Mouse (Mus musculus) embryonic facial prominence, embryonic 15.5 days (tissue): ENCODE data around the gene Tmem114. TPM values are rescaled to one million over a fixed set of nuclear protein-coding genes. Genes with fewer than 3 reads are reported as not detected.

ENCODE experiments used
- ATAC-seq: fragments of 200-750 bp; cut with Nextera tagmentation; 2 replicates; pipeline ENCODE4 v1.8.0; 2017; ENCODE audit warnings: low read depth, moderate TSS enrichment; ENCODE audit not compliant: insufficient number of reproducible peaks, low FRiP score, low TSS enrichment
- H3K27ac ChIP-seq: fragments of 300-500 bp; sonication (generic); replicated peaks from 2 replicates; pipeline ENCODE4 v1.5.1; 2015; ENCODE audit warnings: mild to moderate bottlenecking, inconsistent platforms
- H3K27me3 ChIP-seq: fragments of 300-500 bp; sonication (generic); 2 replicates; pipeline ENCODE4 v1.6.1; 2015; ENCODE audit warnings: inconsistent platforms
- H3K36me3 ChIP-seq: fragments of 300-500 bp; sonication (generic); 2 replicates; pipeline ENCODE4 v1.6.1; 2015; ENCODE audit warnings: mild to moderate bottlenecking, inconsistent platforms
- H3K4me1 ChIP-seq: fragments of 300-500 bp; sonication (generic); 2 replicates; pipeline ENCODE4 v1.6.1; 2015; ENCODE audit warnings: inconsistent platforms
- H3K4me2 ChIP-seq: fragments of 300-500 bp; sonication (generic); replicated peaks from 2 replicates; pipeline ENCODE4 v1.6.1; 2015; ENCODE audit warnings: mild to moderate bottlenecking, inconsistent platforms
- H3K4me3 ChIP-seq: fragments of 300-500 bp; sonication (generic); replicated peaks from 2 replicates; pipeline ENCODE4 v1.5.1; 2015; ENCODE audit warnings: mild to moderate bottlenecking, inconsistent platforms
- H3K9ac ChIP-seq: fragments of 300-500 bp; sonication (generic); 2 replicates; pipeline ENCODE4 v1.6.1; 2015; ENCODE audit warnings: inconsistent platforms
- H3K9me3 ChIP-seq: fragments of 300-500 bp; sonication (generic); replicated peaks from 2 replicates; pipeline ENCODE4 v1.6.1; 2016; ENCODE audit warnings: inconsistent platforms
- WGBS: fragments of 180-500 bp; shearing (Covaris S2); methylation state at CpG from one replicate; pipeline ENCODE4 v1.1.7; 2015; 5-methylcytosine and 5-hydroxymethylcytosine counted together
- polyA plus RNA-seq: library from polyadenylated mRNA; unstranded; fragments of >200 nt; fragmentation: Nextera tagmentation; extraction: Ambion mirVana; gene quantifications from 2 replicates; pipeline ENCODE4 v1.2.1, GENCODE M21; 2015

Gene Tmem114
- polyA plus RNA-seq, 1 experiment from 2014 or later, result not detected

- H3K9me3 ChIP-seq, result no peaks in the 10 kb centered on the region
- peaks cover 23% of the 10 kb centered on the region for H3K27me3 ChIP-seq
- no peaks in the 10 kb centered on the region for H3K36me3 ChIP-seq
- H3K4me1 ChIP-seq, result no peaks in the 10 kb centered on the region
- no peak overlapping the region for H3K4me2 ChIP-seq
- no peak overlapping the region for H3K4me3 ChIP-seq
- H3K9ac ChIP-seq, result no peak overlapping the region
- WGBS, result under 1% methylated on average over 6 of the region's 6 CpGs
- ATAC-seq, result no peak
- no peak overlapping the region for H3K27ac ChIP-seq
Measured at GRCm38 (mm10) chr16:8406708-8407107, 18.2 kb downstream of the Tmem114 start.

- H3K9me3 ChIP-seq, result no peaks in the 10 kb centered on the region
- 79% methylated on average over 2 of the region's 2 CpGs for WGBS
- no peak overlapping the region for H3K4me3 ChIP-seq
- no peaks in the 10 kb centered on the region for H3K36me3 ChIP-seq
- no peaks in the 10 kb centered on the region for H3K27me3 ChIP-seq
- no peak overlapping the region for H3K27ac ChIP-seq
- H3K4me1 ChIP-seq, result no peaks in the 10 kb centered on the region
- ATAC-seq, result no peak
- H3K9ac ChIP-seq, result no peak overlapping the region
- no peak overlapping the region for H3K4me2 ChIP-seq
Measured at GRCm38 (mm10) chr16:8402663-8403062, 22.3 kb downstream of the Tmem114 start.

- Histone ChIP-seq H3K4me1 (no peaks in the 10 kb centered on the region), H3K9me3 (no peaks in the 10 kb centered on the region), H3K27ac (no peak overlapping the region), H3K27me3 (no peaks in the 10 kb centered on the region), H3K36me3 (no peaks in the 10 kb centered on the region), H3K4me2 (no peak overlapping the region), H3K9ac (no peak overlapping the region), H3K4me3 (no peak overlapping the region)
- no peak for ATAC-seq
- WGBS, result 53% methylated on average over 9 of the region's 9 CpGs
Measured at GRCm38 (mm10) chr16:8401171-8401955, 23.6 kb downstream of the Tmem114 start.

GRCm38 (mm10) chr16:8399868-8400267 is 25.1 kb downstream of the Tmem114 start:
- Histone ChIP-seq H3K27ac (no peak overlapping the region), H3K36me3 (no peaks in the 10 kb centered on the region)
- WGBS, result 71% methylated on average over 6 of the region's 6 CpGs

GRCm38 (mm10) chr16:8394946-8395345 is 30.0 kb downstream of the Tmem114 start:
- H3K4me3 ChIP-seq, result no peak overlapping the region
- no peaks in the 10 kb centered on the region for H3K27me3 ChIP-seq
- no peak overlapping the region for H3K4me2 ChIP-seq
- H3K4me1 ChIP-seq, result no peaks in the 10 kb centered on the region
- H3K9ac ChIP-seq, result no peak overlapping the region
- H3K9me3 ChIP-seq, result no peaks in the 10 kb centered on the region
- H3K36me3 ChIP-seq, result no peaks in the 10 kb centered on the region
- no peak overlapping the region for H3K27ac ChIP-seq
- no peak for ATAC-seq

More at GRCm38 (mm10) chr16:8399868-8400267, 25.1 kb downstream of the Tmem114 start:
- no peak for ATAC-seq
- Histone ChIP-seq H3K9me3 (no peaks in the 10 kb centered on the region), H3K4me3 (no peak overlapping the region), H3K4me1 (no peaks in the 10 kb centered on the region), H3K4me2 (no peak overlapping the region), H3K9ac (no peak overlapping the region), H3K27me3 (no peaks in the 10 kb centered on the region)

- Histone ChIP-seq H3K9me3 (no peaks in the 10 kb centered on the region), H3K4me2 (no peak overlapping the region), H3K27me3 (no peaks in the 10 kb centered on the region), H3K36me3 (no peaks in the 10 kb centered on the region), H3K4me3 (no peak overlapping the region), H3K9ac (no peak overlapping the region), H3K4me1 (no peaks in the 10 kb centered on the region), H3K27ac (no peak overlapping the region)
- 89% methylated on average over 1 of the region's 1 CpGs for WGBS
- ATAC-seq, result no peak
Measured at GRCm38 (mm10) chr16:8388491-8388890, 36.4 kb downstream of the Tmem114 start.

GRCm38 (mm10) chr16:8386386-8386785 is 38.5 kb downstream of the Tmem114 start:
- Histone ChIP-seq H3K4me2 (no peak overlapping the region), H3K9ac (no peak overlapping the region), H3K36me3 (no peaks in the 10 kb centered on the region), H3K4me3 (no peak overlapping the region), H3K9me3 (no peaks in the 10 kb centered on the region), H3K4me1 (no peaks in the 10 kb centered on the region), H3K27ac (no peak overlapping the region), H3K27me3 (no peaks in the 10 kb centered on the region)
- no peak for ATAC-seq
- 77% methylated on average over 6 of the region's 6 CpGs for WGBS

GRCm38 (mm10) chr16:8385679-8386078 is 39.3 kb downstream of the Tmem114 start:
- Histone ChIP-seq H3K27me3 (no peaks in the 10 kb centered on the region), H3K27ac (no peak overlapping the region), H3K36me3 (no peaks in the 10 kb centered on the region), H3K4me2 (no peak overlapping the region), H3K9ac (no peak overlapping the region), H3K4me1 (no peaks in the 10 kb centered on the region), H3K4me3 (no peak overlapping the region), H3K9me3 (no peaks in the 10 kb centered on the region)
- WGBS, result 62% methylated on average over 5 of the region's 5 CpGs
- no peak for ATAC-seq

- Histone ChIP-seq H3K4me2 (no peak overlapping the region), H3K9ac (no peak overlapping the region), H3K36me3 (no peaks in the 10 kb centered on the region), H3K27ac (no peak overlapping the region), H3K27me3 (no peaks in the 10 kb centered on the region), H3K4me1 (no peaks in the 10 kb centered on the region), H3K9me3 (no peaks in the 10 kb centered on the region), H3K4me3 (no peak overlapping the region)
- WGBS, result 75% methylated on average over 10 of the region's 10 CpGs
- no peak for ATAC-seq
Measured at GRCm38 (mm10) chr16:8384772-8385171, 40.2 kb downstream of the Tmem114 start.

- Histone ChIP-seq H3K9me3 (no peaks in the 10 kb centered on the region), H3K36me3 (no peaks in the 10 kb centered on the region), H3K27me3 (no peaks in the 10 kb centered on the region), H3K4me2 (no peak overlapping the region), H3K4me3 (no peak overlapping the region), H3K4me1 (no peaks in the 10 kb centered on the region), H3K9ac (no peak overlapping the region), H3K27ac (no peak overlapping the region)
- 81% methylated on average over 9 of the region's 9 CpGs for whole genome bisulfite sequencing
- no peak for ATAC-seq
Measured at GRCm38 (mm10) chr16:8383396-8383795, 41.5 kb downstream of the Tmem114 start.

- Histone ChIP-seq H3K27ac (no peak overlapping the region), H3K9ac (no peak overlapping the region), H3K4me1 (no peaks in the 10 kb centered on the region), H3K36me3 (no peaks in the 10 kb centered on the region), H3K27me3 (no peaks in the 10 kb centered on the region), H3K4me2 (no peak overlapping the region), H3K9me3 (no peaks in the 10 kb centered on the region), H3K4me3 (no peak overlapping the region)
- no peak for ATAC-seq
- 60% methylated on average over 3 of the region's 3 CpGs for WGBS
Measured at GRCm38 (mm10) chr16:8363066-8363465, 61.9 kb downstream of the Tmem114 start.
